Mouse (Mus musculus): ENCODE data around the gene Srpk2.
"Not testable (repeated sequence)": the region's sequence is repeated elsewhere in the genome, so short reads cannot be mapped to it uniquely, and the experiment has no call there.

Gene Srpk2

DNA sequence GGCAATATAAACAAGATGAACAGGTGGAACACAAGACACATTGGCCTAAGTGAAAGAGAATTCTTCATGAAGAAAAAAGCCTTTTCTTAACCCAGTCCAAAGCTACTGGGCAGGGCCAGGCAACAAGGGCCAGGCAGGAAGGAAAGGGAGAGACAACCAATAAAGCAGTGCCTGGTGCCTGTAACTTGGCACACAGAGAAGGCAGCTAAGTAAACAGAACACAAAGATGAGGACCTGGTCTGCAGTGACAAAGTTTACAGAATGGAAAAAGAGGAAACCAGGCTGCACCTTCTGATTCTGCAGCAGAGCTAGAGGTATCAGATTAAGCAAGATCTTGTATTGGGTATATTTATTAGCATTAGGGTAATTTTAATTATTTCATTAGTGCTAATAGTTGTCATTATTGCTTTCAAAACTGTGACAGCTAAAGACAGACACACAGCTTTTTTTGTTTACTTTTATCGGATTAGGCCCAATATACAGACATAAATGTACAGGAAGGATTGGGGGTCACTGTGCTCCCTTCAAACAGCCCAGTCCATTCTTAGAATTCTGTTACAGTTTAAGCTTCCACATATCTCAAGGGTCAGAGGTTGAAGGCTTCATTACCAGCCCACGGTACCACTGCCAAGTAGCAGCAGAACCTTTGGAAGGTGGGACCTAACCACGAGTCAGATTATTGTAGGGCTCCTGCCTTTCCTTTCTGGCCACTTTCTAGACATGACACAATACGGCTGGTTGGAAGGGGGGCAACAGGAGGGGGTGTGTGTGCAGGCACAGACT lies 121.9 kb downstream of the Srpk2 start:
- DNase-seq (ENCODE audit: low spot score): no peak

DNA sequence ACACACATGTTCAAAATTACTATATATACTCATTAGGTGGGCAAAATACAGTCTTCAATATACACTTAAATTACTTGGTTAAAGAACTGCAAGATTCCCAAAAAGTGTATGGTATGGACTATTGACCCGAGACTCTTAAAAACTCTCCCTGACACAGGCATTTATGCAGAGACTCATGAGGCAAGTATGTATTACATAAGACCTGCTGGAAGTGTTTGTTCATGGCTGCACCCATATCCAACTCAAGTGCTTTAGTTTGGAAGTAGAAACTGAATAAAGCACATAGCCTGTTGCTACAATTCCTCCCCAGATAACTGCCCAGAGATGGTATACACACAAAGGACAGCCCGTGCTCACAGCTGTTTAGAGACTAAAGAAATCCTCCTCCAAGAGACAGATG lies 123.2 kb downstream of the Srpk2 start:
- DNase-seq (ENCODE audit: low spot score): no peak

DNA sequence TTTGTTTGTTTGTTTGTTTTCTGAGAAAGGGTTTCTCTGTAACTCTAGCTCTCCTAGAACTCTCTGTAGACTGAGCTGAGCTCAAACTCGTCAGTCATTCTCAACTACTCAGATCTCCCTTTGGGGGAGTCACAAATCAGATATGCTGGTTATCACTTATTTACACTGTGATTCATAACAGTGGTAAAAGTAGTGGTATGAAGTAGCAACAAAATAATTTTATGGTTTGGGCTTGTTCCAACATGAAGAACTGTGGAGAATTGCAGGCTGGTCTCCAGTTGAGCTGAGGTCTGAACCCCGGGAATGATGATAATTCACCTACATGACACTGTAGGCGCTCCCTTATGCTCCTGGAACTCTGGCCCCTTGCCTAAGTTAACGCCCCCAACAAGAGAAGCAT lies 124.2 kb downstream of the Srpk2 start:
- DNase-seq (ENCODE audit: low spot score): no peak

DNA sequence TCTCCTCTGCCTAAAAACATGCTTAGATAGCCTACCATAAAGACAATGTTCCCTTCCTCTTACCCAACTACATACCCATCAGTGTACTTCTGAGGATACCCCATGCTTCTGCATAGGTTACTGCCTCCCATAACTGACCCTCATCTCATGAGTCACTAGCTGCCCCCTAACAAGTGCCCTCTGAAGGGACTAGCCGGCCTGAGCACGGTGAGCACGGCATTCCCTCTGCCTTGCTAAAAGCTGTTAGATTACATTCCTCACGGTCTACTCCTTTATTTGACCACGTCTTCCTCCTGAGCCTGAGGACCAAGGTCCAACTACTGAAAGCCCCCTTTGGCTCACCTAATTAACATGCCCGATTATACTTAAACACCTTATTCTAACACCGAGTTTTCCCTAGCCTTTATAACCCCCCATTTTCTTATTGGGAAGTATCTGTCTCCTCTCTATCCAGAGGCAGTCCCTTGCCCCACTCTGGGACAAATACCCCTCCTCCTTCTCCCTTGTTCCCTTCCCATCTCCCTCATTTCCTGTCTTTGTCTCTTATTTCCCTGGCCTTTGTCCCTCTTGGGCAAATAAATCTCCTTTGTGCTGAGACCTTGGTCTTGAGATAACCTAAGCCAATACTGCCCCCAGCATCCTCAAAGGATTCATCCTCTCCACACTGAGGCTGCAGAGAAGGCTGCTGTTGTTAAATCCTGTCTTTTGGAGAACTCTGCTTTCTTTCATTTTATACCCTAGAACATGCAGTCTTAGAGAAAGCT lies 128.2 kb downstream of the Srpk2 start:
- DNase-seq (ENCODE audit: low spot score): no peak

GRCm38 (mm10) chr5:23553338-23553737 lies 131.1 kb downstream of the Srpk2 start:
- not testable (repeated sequence) for DNase-seq (ENCODE audit: low spot score)

DNA sequence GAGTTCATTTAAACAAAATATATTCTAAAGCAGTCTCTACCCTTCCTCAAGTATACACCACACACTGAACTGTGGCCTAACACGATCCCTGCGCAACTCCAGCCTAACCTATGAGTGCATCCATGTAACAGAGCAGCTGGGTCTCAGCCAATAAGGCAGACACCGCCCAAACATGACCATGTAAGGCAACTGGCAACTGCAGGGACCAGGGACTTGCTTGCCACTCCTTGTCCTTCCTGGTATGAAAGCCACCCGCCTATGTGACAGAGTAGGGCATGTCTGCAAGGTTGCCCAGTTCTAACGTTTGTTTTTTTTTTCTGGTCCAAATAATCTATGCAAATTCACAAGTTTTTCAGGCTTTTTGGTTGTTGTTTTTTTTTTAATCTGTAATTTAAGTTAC lies 132.7 kb downstream of the Srpk2 start:
- DNase-seq (ENCODE audit: low spot score): no peak

DNA sequence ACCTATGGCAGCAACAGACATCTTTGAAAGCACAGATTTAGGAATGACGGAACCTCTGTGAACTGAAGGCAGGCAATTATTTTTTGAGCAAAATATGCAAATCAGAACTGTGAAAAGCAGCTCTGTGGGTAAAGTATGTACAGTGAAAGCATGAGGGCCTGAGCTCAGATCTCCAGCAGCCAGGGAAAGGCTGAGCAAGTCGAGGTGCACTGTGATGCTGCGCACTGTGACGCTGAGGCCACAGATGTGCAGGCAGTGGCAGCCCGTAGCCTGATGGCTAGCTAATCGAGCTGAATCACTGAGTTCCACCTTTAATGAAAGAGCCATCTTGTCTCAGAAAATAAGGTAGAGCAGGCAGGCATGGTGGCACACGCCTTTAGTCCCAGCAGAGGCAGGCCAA lies 148.7 kb downstream of the Srpk2 start:
- no peak for DNase-seq (ENCODE audit: low spot score)

DNA sequence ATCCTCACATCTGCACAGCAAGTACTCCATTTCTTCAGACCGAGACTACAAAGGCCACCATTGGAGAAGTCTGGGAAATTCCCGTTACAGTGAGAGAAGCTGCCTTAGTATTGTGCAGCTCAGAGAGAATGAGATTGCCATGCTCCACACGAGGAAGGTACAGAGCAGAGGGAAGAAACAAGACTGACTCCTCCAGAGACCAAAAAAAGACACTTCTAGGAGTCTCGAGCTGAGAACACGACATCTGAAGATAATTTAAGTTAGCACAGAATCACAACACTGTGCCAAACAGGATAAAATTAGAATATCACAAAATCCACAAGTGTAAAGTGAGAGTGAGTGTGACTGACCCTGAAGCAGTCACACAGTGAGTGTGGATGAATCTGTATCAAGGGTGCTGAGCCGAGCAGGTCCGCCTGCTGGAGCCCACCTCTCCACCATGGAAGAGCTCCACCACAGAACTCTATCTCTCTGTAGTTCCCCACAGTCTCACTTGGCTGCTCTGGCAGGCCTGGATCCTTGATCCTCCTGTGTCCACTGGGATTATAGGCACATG lies 152.8 kb downstream of the Srpk2 start:
- no peak for DNase-seq (ENCODE audit: low spot score)

DNA sequence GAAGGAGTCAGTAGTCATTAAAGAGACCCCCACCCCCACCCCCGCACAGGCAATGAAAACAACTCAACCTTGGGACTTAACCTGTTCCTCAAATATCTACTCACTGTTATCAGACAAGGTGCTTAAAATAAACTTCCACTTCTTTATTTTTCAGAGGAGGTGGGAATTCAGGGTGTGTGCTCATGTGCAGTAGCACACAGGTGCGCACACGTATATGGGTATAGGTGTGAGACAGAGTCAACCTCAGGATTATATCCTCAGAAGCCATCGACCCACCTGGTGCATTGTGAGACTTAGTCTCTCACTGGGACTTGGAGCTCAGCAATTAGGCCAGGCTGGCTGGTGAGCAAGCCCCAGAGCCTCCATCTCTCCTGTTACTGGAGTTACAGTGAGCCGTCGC lies 153.3 kb downstream of the Srpk2 start:
- no peak for DNase-seq (ENCODE audit: low spot score)

DNA sequence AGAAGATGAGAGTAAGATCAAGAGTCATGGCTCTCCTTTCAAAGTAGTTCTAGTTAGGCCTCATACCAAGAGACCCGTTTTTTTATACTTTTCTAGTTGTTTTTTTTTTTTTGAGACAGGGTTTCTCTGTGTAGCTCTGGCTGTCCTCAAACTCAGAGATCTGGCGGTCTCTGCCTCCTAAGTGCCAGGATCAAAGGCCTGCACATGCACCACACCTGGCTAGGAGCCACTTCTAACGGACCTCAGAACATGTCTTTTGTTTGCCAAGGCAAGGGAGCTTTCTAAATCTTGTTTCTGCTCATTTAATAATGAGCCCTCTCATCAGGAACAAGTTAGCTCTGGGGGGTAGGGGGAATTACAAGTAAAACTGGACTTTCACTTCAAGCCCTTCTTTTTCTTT lies 159.8 kb downstream of the Srpk2 start:
- DNase-seq (ENCODE audit: low spot score): no peak

- no peak for DNase-seq (ENCODE audit: low spot score)
Measured at GRCm38 (mm10) chr5:23523936-23524335, 160.5 kb downstream of the Srpk2 start.

- no peak for DNase-seq (ENCODE audit: low spot score)
Measured at GRCm38 (mm10) chr5:23521645-23522044, 162.8 kb downstream of the Srpk2 start.

GRCm38 (mm10) chr5:23519679-23520078 lies 164.7 kb downstream of the Srpk2 start:
- DNase-seq (ENCODE audit: low spot score): no peak

- peak; percentile 56 for DNase-seq (ENCODE audit: low spot score)
Measured at GRCm38 (mm10) chr5:23518673-23519072, 165.7 kb downstream of the Srpk2 start.

DNA sequence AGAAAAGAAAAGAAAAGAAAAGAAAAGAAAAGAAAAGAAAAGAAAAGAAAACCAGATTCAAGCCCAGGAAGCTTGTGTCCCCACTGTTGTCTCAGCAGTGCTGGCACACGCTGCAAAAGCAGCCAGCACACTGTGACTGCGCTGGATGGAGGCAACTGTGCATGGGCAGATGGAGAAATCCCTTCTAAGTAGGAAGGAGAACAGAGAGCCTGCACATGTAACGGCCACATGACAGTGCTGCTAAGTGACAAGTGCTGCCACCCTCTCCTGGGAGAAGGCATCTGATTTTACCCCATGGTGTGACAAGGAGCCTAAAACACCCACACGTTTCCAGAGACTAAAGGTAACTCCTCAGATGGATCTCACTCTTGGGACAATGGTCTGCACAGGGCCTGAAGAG lies 166.6 kb downstream of the Srpk2 start:
- DNase-seq (ENCODE audit: low spot score): no peak

DNA sequence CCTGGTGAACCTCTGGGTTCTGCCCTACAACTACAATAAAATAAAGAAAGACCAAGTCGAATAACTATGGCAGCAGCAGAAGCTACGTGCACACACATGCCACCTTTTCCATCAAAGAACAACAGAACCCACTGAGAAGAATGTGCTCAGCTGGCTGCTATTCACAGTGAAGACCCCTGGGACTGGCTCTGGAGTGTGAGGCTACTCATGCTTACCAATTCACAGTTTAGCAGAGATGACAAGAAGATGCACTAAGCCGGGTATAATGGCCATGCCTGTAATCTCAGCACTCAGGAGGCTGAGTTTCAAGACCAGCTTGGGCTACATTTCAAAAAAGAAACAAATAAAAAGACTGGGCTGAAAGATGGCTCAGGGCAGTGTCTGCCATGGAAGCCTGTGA lies 167.5 kb downstream of the Srpk2 start:
- DNase-seq (ENCODE audit: low spot score): no peak

DNA sequence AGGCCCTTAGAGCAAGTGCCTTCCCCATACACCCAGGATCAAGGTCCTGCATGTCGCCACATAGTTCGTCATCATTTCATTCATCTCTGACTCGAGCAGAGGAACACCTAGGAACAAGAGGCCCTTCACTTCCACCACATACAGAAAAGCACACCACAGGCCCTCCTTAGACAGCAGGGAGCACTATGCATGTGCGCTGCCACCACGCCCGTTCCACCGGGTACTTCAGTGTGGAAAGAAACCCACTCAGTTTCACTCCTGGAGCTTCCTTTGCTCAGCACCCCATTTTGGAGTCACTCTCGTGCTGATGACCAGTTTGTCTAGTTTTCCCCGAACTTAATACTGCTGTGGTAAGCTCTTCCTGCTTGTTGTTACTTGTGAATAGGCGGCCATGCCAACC lies 169.4 kb downstream of the Srpk2 start:
- DNase-seq (ENCODE audit: low spot score): no peak

GRCm38 (mm10) chr5:23513468-23513867 lies 170.9 kb downstream of the Srpk2 start:
- DNase-seq (ENCODE audit: low spot score): no peak

GRCm38 (mm10) chr5:23512556-23512955 lies 171.9 kb downstream of the Srpk2 start:
- DNase-seq (ENCODE audit: low spot score): no peak

DNA sequence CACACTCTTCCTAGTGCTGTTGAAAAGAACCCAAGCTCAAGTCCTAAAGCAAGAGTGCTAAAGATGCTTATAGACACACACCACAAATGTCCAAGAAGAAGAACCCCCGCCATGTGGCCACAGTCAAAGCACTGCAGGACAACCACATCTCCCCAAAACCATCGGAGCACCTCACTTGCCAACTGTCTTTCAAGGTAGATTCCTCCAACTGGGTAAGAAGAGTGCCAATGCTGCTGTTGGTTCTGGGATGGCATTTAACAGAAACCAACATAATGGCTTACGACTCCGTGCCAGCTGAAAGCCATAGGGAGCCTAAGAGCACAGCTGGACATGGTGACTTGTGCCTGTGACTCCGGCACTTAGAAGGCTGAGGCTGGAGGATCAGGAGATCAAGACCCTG lies 173.0 kb downstream of the Srpk2 start:
- DNase-seq (ENCODE audit: low spot score): no peak

- DNase-seq (ENCODE audit: low spot score): no peak
Measured at GRCm38 (mm10) chr5:23508630-23509029, 175.8 kb downstream of the Srpk2 start.

- no peak for DNase-seq (ENCODE audit: low spot score)
Measured at GRCm38 (mm10) chr5:23507210-23507609, 177.2 kb downstream of the Srpk2 start.

DNA sequence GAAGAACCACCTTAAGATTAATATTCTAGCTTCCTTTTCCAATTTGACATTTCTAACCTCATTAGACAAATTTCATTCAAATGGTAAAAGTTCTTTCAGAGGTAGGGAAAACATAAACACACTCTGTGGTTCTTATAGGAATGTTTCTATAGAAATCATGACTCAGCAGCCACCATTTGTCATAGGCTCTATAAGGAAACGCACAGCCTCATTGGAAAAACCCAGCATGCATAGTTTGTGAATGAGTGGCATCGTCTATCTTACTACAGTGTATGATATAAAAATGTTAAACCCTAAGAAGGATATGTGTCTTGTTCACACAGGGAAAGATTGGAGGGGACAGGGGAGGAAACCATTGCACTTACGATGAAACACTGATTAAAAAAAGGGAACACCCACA lies 178.8 kb downstream of the Srpk2 start:
- no peak for DNase-seq (ENCODE audit: low spot score)
